Mouse (Mus musculus) testis, postnatal 10 days (tissue): ENCODE data around the gene Pidd1.
"Not testable (repeated sequence)": the region's sequence is repeated elsewhere in the genome, so short reads cannot be mapped to it uniquely, and the experiment has no call there.

ENCODE experiments used
- DNase-seq: peaks from one replicate; pipeline ENCODE4 v3.0.0; 2021; ENCODE audit warnings: low spot score

The Pidd1 gene

GRCm38 (mm10) chr7:141413809-141414584 is 29.8 kb downstream of the Pidd1 start, which contains the start of gene Gatd1:
Gatd1 (minus strand) TSS chr7:141414136.
- DNase-seq = peak; percentile 100

GRCm38 (mm10) chr7:141413331-141413730 is 30.5 kb downstream of the Pidd1 start:
- no peak for DNase-seq

- no peak for DNase-seq
These were observed 32.2 kb downstream of the Pidd1 start for GRCm38 (mm10) chr7:141411667-141412066.

GRCm38 (mm10) chr7:141410631-141411030 is 33.2 kb downstream of the Pidd1 start:
- DNase-seq = no peak

GRCm38 (mm10) chr7:141408833-141409232 is 35.0 kb downstream of the Pidd1 start:
- DNase-seq = peak; percentile 92

- not testable (repeated sequence) for DNase-seq
These were observed 36.2 kb downstream of the Pidd1 start for GRCm38 (mm10) chr7:141407670-141408069.

GRCm38 (mm10) chr7:141405466-141405865 is 38.4 kb downstream of the Pidd1 start:
- DNase-seq = no peak

- DNase-seq = peak; percentile 80
These were observed 40.5 kb downstream of the Pidd1 start for GRCm38 (mm10) chr7:141403305-141403704.

GRCm38 (mm10) chr7:141395348-141395747 is 48.5 kb downstream of the Pidd1 start:
- DNase-seq = no peak

- peak; percentile 91 for DNase-seq
These were observed 49.1 kb downstream of the Pidd1 start for GRCm38 (mm10) chr7:141394771-141395170.

- DNase-seq = no peak
These were observed 49.7 kb downstream of the Pidd1 start for GRCm38 (mm10) chr7:141394158-141394557.

- DNase-seq = no peak
These were observed 51.1 kb downstream of the Pidd1 start for GRCm38 (mm10) chr7:141392552-141393222.

- peak; percentile 99 for DNase-seq
These were observed 51.9 kb downstream of the Pidd1 start, which contains the start of gene Taldo1 for GRCm38 (mm10) chr7:141391625-141392551. Taldo1 (plus strand) TSS chr7:141392199.

- no peak for DNase-seq
These were observed 53.2 kb downstream of the Pidd1 start for GRCm38 (mm10) chr7:141390326-141391259.

GRCm38 (mm10) chr7:141388487-141389109 is 55.2 kb downstream of the Pidd1 start:
- no peak for DNase-seq
